Comparison of ENCODE assay signal across 9 mouse cellular contexts in genomic region chr12:101974571-101974970, GRCm38 (mm10). TPM values are rescaled to one million over a fixed set of nuclear protein-coding genes. Genes with fewer than 3 reads are reported as not detected.
DNase-seq lines count a peak whose midpoint lies in the region; ATAC-seq and TF ChIP-seq lines count a peak whose summit lies in the region.
"Had no signal": no experiment of that assay in that cellular context is flagged by ENCODE, and none has a peak within 500 bp of the region (broad histone marks: within the 10 kb centered on the region; RNA-seq: fewer than 3 reads in every experiment).

No protein-coding gene starts in this region.

- H3K27ac ChIP-seq in kidney, postnatal 0 days, result peak overlapping the region; percentile 93
- H3K27ac ChIP-seq in cortical plate, adult 2 months (ENCODE audit: insufficient read depth, low read length), result no peak overlapping the region
- H3K27ac ChIP-seq in intestine, embryonic 14.5 days (ENCODE audit: low read depth), result no peak overlapping the region

- no peaks in the 10 kb centered on the region for H3K36me3 ChIP-seq in kidney, postnatal 0 days (ENCODE audit: insufficient read depth, low read length)
- peaks cover 6% of the 10 kb centered on the region; the same call in 1 of the 2 replicates for H3K36me3 ChIP-seq in intestine, embryonic 14.5 days (ENCODE audit: control insufficient read depth, insufficient read depth, low read length)

- peak overlapping the region; percentile 93 for H3K9ac ChIP-seq in kidney, postnatal 0 days (ENCODE audit: low read depth, low read length)
- peak overlapping the region; percentile 87 for H3K9ac ChIP-seq in intestine, embryonic 14.5 days (ENCODE audit: low read length)

- 0 out of 2 replicates have a peak, but pooled peaks cover 14% of the 10 kb centered on the region for H3K4me1 ChIP-seq in kidney, postnatal 0 days (replicated peaks; ENCODE audit: insufficient read depth, low read length)
- H3K4me1 ChIP-seq in cortical plate, adult 2 months (ENCODE audit: control insufficient read depth, insufficient read depth, low read length), result peaks cover 13% of the 10 kb centered on the region
- peaks cover 14% of the 10 kb centered on the region for H3K4me1 ChIP-seq in intestine, embryonic 14.5 days (replicated peaks; ENCODE audit: control insufficient read depth, insufficient read depth, low read length)

- no peaks in the 10 kb centered on the region for H3K27me3 ChIP-seq in kidney, postnatal 0 days (ENCODE audit: insufficient read depth, low read length)
- no peaks in the 10 kb centered on the region for H3K27me3 ChIP-seq in intestine, embryonic 14.5 days (replicated peaks; ENCODE audit: control insufficient read depth, insufficient read depth, low read length)

- no peak for DNase-seq in kidney, postnatal 0 days (ENCODE audit: low spot score)
- no peak for DNase-seq in kidney, postnatal 4 days
- no peak for DNase-seq in intestine, embryonic 14.5 days (ENCODE audit: low spot score)
- DNase-seq in naive thymus-derived CD4-positive, alpha-beta T cell, adult 2 months (ENCODE audit: low read depth), result peak; percentile 28
- DNase-seq in adrenal gland, adult 2 months, result no peak
- DNase-seq in natural killer cell, adult 2 months (ENCODE audit: low spot score in 2 of 2), result no peak
- DNase-seq in cerebellum, postnatal 14 days, result no peak
- DNase-seq: kidney, adult 18-20 months had no signal

- no peak for TF ChIP-seq POLR2A in cortical plate, adult 2 months (IDR thresholded peaks at IDR 0.05; ENCODE audit: extremely low read depth, insufficient read depth, low read length)

- ATAC-seq in kidney, postnatal 0 days (replicated peaks; ENCODE audit: low FRiP score, low read depth), result no peak
- ATAC-seq in intestine, embryonic 14.5 days (replicated peaks; ENCODE audit: low FRiP score, low TSS enrichment, low read depth), result no peak

- no peak for TF ChIP-seq CTCF in kidney, postnatal 0 days (IDR thresholded peaks at IDR 0.05; ENCODE audit: low read depth)
- TF ChIP-seq CTCF in cortical plate, adult 2 months (IDR thresholded peaks at IDR 0.05; ENCODE audit: extremely low read depth, insufficient read depth, low read length), result no peak

- no peaks in the 10 kb centered on the region for H3K9me3 ChIP-seq in kidney, postnatal 0 days (replicated peaks; ENCODE audit: low read length)
- H3K9me3 ChIP-seq in intestine, embryonic 14.5 days (ENCODE audit: control insufficient read depth, low read length), result no peaks in the 10 kb centered on the region

- peak overlapping the region; percentile 75 for H3K4me2 ChIP-seq in kidney, postnatal 0 days (ENCODE audit: low read length)
- H3K4me2 ChIP-seq in intestine, embryonic 14.5 days (ENCODE audit: low read length), result peak overlapping the region; percentile 81

- H3K4me3 ChIP-seq in kidney, postnatal 0 days (replicated peaks; ENCODE audit: low read depth, low read length), result peak overlapping the region; percentile 94
- peak overlapping the region; percentile 78; the same call in 1 of the 2 replicates for H3K4me3 ChIP-seq in cortical plate, adult 2 months (ENCODE audit: insufficient read depth, low read length)
- H3K4me3 ChIP-seq in intestine, embryonic 14.5 days (ENCODE audit: low read depth, low read length), result peak overlapping the region; percentile 75

- 13% methylated on average over 1 of the region's 1 CpGs for WGBS in kidney, postnatal 0 days
- WGBS in intestine, embryonic 14.5 days, result 40% methylated on average over 1 of the region's 1 CpGs

RNA-seq across cellular contexts. Expression of gene Cpsf2, which starts 1.2 kb away (rescaled TPM):
- polyA plus RNA-seq in kidney, postnatal 0 days (2015; fragmentation: Nextera tagmentation; extraction: Ambion mirVana), result 21.7 and 23.9 TPM in 2 replicates
- 13.3 and 13.6 TPM in 2 replicates for polyA plus RNA-seq in cortical plate, adult 2 months (2012; rRNA removed)
- 31.3 and 32.5 TPM in 2 replicates for polyA plus RNA-seq in intestine, embryonic 14.5 days (2014; fragmentation: Nextera tagmentation; extraction: Ambion mirVana)
- 10 to 100 TPM; 32.4 to 35.8 TPM for total RNA-seq in adrenal gland, adult 2 months (2021)
- 2.8 and 3.4 TPM in 2 replicates for polyA plus RNA-seq in adrenal gland, adult 2 months (2012; rRNA removed)

RNA-seq across cellular contexts. Expression of gene Atxn3, which starts 16.5 kb away (rescaled TPM):
- 13.1 and 13.9 TPM in 2 replicates for polyA plus RNA-seq in kidney, postnatal 0 days (2015; fragmentation: Nextera tagmentation; extraction: Ambion mirVana)
- 17.1 and 17.6 TPM in 2 replicates for polyA plus RNA-seq in cortical plate, adult 2 months (2012; rRNA removed)
- polyA plus RNA-seq in intestine, embryonic 14.5 days (2014; fragmentation: Nextera tagmentation; extraction: Ambion mirVana), result 14.3 and 15.5 TPM in 2 replicates
- total RNA-seq in adrenal gland, adult 2 months (2021), result 10 to 100 TPM; 16.2 to 16.7 TPM
- polyA plus RNA-seq in adrenal gland, adult 2 months (2012; rRNA removed), result 0.77 and 1.2 TPM in 2 replicates
